Mouse (Mus musculus): Measurements from ENCODE around the gene Elf1.

DNA sequence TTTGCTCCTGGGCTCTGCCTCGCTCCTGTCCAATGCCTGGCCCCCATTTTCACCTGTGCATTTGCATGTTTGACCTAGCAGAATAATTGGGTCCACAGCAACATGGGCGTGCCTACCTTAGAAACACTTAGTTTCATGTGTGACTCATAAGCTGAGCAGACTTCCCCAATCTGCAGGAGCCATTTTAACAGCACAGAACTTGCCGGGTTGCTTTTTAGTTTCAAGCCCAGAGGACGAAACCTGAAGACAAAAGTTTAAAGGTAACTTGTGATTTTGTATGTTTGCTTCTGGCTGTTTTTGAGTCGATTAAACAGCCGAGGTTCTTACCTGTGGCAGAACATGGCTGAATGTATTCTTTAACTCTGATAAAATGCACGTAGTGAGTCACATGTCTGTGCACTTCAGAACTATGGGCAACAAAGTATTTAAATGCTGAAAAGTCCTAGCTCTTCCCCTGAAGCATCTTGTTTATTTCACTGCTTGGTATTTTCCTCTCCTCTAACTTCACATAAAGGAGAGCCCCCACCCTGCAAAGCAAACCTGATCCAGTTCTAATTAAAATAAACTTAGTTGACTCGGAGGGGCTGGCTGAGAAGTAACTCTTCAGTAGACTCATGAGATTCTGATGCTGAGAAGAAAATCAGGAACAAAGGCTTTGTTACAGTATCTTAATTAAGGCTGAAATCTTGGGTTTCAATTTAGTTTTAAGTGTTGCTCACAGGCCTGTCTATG, 34.7 kb downstream of the Elf1 start:
- TF ChIP-seq CTCF (IDR thresholded peaks at IDR 0.05; ENCODE audit: low read depth), result no peak
- no peak for TF ChIP-seq EP300 (IDR thresholded peaks at IDR 0.05; ENCODE audit: low read depth)

Data from liver, embryonic 14.5 days (tissue).